Mouse (Mus musculus): ENCODE measurements around the gene Prx. TPM values are rescaled to one million over a fixed set of nuclear protein-coding genes. Genes with fewer than 3 reads are reported as not detected.

Prx gene
- total and polyA plus RNA-seq, 2 experiments from 2014 or later: 1.5 to 3.2 TPM

DNA sequence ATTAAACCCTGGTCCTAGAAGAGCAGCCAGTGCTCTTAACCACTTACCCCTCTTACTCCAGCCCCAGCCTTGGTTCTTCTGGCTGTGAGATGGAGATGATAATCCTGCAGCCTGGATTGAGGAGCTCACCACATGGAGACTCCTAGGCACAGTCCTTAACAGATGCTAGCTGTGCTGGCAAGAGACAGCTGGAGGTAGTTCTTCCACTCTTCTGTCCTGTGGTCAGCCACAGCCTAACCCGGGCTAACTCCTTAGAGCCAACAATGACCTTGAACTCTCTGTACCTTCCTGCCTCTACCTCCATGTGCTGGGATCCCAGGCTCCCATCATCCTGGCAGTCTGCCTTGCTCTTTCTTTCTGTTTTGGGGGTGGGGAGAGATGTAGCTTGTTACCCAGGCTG, 61.9 kb downstream of the Prx start:
- H3K4me2 ChIP-seq (ENCODE audit: low read depth, low read length, poor library complexity, severe bottlenecking): no peak overlapping the region
- ATAC-seq (ENCODE audit: low FRiP score) (no peak), DNase-seq (ENCODE audit: low spot score) (no peak)
- H3K27ac ChIP-seq (ENCODE audit: low read depth, low read length): no peak overlapping the region
- H3K4me3 ChIP-seq (ENCODE audit: low read depth, low read length): no peak overlapping the region
- no peaks in the 10 kb centered on the region for H3K4me1 ChIP-seq (ENCODE audit: insufficient read depth, low read length)
- WGBS: 91% methylated on average over 1 of the region's 1 CpGs
- H3K27me3 ChIP-seq (ENCODE audit: insufficient read depth, low read length): no peaks in the 10 kb centered on the region
- H3K9ac ChIP-seq (replicated peaks; ENCODE audit: low read length, poor library complexity, severe bottlenecking): 0 out of 2 replicates have a peak overlapping the region, but pooled peaks have one; percentile 13
- H3K9me3 ChIP-seq (ENCODE audit: low read length): no peaks in the 10 kb centered on the region
- H3K36me3 ChIP-seq (ENCODE audit: insufficient read depth, low read length): peaks cover 53% of the 10 kb centered on the region
- no peak for TF ChIP-seq CTCF (IDR thresholded peaks at IDR 0.05)

Other genes starting within 250 kb of the Prx start
- 111 and 147 TPM in 2 replicates for gene Numbl, start 240.9 kb upstream of the Prx start, total RNA-seq (2014; rRNA removed)
- 59.8 and 60.9 TPM in 2 replicates for gene Numbl, start 240.9 kb upstream of the Prx start, polyA plus RNA-seq (2015; fragmentation: Nextera tagmentation; extraction: Ambion mirVana)
- 25.3 and 44.3 TPM in 2 replicates for gene Ltbp4, start 161.6 kb upstream of the Prx start, total RNA-seq (2014; rRNA removed)
- 13.6 and 16.0 TPM in 2 replicates for gene Ltbp4, start 161.6 kb upstream of the Prx start, polyA plus RNA-seq (2015; fragmentation: Nextera tagmentation; extraction: Ambion mirVana)
- gene Shkbp1, start 143.3 kb upstream of the Prx start, total RNA-seq (2014; rRNA removed): 36.3 and 42.7 TPM in 2 replicates
- gene Shkbp1, start 143.3 kb upstream of the Prx start, polyA plus RNA-seq (2015; fragmentation: Nextera tagmentation; extraction: Ambion mirVana): 24.1 and 25.1 TPM in 2 replicates
- gene Gm20479, start 141.9 kb upstream of the Prx start, total RNA-seq (2014; rRNA removed): not detected in 2 replicates
- not detected in 2 replicates for gene Gm20479, start 141.9 kb upstream of the Prx start, polyA plus RNA-seq (2015; fragmentation: Nextera tagmentation; extraction: Ambion mirVana)
- 27.1 and 36.3 TPM in 2 replicates for gene Sptbn4, start 51.6 kb upstream of the Prx start, total RNA-seq (2014; rRNA removed)
- gene Sptbn4, start 51.6 kb upstream of the Prx start, polyA plus RNA-seq (2015; fragmentation: Nextera tagmentation; extraction: Ambion mirVana): 3.4 and 4.0 TPM in 2 replicates
- gene Blvrb, start 51.3 kb upstream of the Prx start, total RNA-seq (2014; rRNA removed): 13.7 and 19.5 TPM in 2 replicates
- gene Blvrb, start 51.3 kb upstream of the Prx start, polyA plus RNA-seq (2015; fragmentation: Nextera tagmentation; extraction: Ambion mirVana): 15.9 and 18.3 TPM in 2 replicates
- gene Sertad3, start 25.6 kb upstream of the Prx start, total RNA-seq (2014; rRNA removed): 5.0 and 5.7 TPM in 2 replicates
- gene Sertad3, start 25.6 kb upstream of the Prx start, polyA plus RNA-seq (2015; fragmentation: Nextera tagmentation; extraction: Ambion mirVana): 4.0 and 4.3 TPM in 2 replicates
- gene Sertad1, start 12.4 kb upstream of the Prx start, total RNA-seq (2014; rRNA removed): 9.3 and 10.5 TPM in 2 replicates
- 6.9 and 7.3 TPM in 2 replicates for gene Sertad1, start 12.4 kb upstream of the Prx start, polyA plus RNA-seq (2015; fragmentation: Nextera tagmentation; extraction: Ambion mirVana)
- gene Hipk4, start 23.9 kb downstream of the Prx start, total RNA-seq (2014; rRNA removed): 0.66 and 1.8 TPM in 2 replicates
- 0.88 and 1.0 TPM in 2 replicates for gene Hipk4, start 23.9 kb downstream of the Prx start, polyA plus RNA-seq (2015; fragmentation: Nextera tagmentation; extraction: Ambion mirVana)
- gene Pld3, start 53.9 kb downstream of the Prx start, total RNA-seq (2014; rRNA removed): 239 and 286 TPM in 2 replicates
- gene Pld3, start 53.9 kb downstream of the Prx start, polyA plus RNA-seq (2015; fragmentation: Nextera tagmentation; extraction: Ambion mirVana): 275 and 319 TPM in 2 replicates
- gene 2310022A10Rik, start 53.9 kb downstream of the Prx start, total RNA-seq (2014; rRNA removed): 7.9 and 12.5 TPM in 2 replicates
- gene 2310022A10Rik, start 53.9 kb downstream of the Prx start, polyA plus RNA-seq (2015; fragmentation: Nextera tagmentation; extraction: Ambion mirVana): 29.1 and 31.0 TPM in 2 replicates
- gene Akt2, start 92.2 kb downstream of the Prx start, total RNA-seq (2014; rRNA removed): 42.8 and 46.7 TPM in 2 replicates
- 37.7 and 38.1 TPM in 2 replicates for gene Akt2, start 92.2 kb downstream of the Prx start, polyA plus RNA-seq (2015; fragmentation: Nextera tagmentation; extraction: Ambion mirVana)
- 111 and 114 TPM in 2 replicates for gene Ttc9b, start 154.6 kb downstream of the Prx start, total RNA-seq (2014; rRNA removed)
- 125 and 133 TPM in 2 replicates for gene Ttc9b, start 154.6 kb downstream of the Prx start, polyA plus RNA-seq (2015; fragmentation: Nextera tagmentation; extraction: Ambion mirVana)
- 150 and 165 TPM in 2 replicates for gene Map3k10, start 175.3 kb downstream of the Prx start, total RNA-seq (2014; rRNA removed)
- gene Map3k10, start 175.3 kb downstream of the Prx start, polyA plus RNA-seq (2015; fragmentation: Nextera tagmentation; extraction: Ambion mirVana): 24.4 and 24.5 TPM in 2 replicates
- gene Zfp607b, start 190.0 kb downstream of the Prx start, total RNA-seq (2014; rRNA removed): 6.5 and 10.4 TPM in 2 replicates
- gene Zfp607b, start 190.0 kb downstream of the Prx start, polyA plus RNA-seq (2015; fragmentation: Nextera tagmentation; extraction: Ambion mirVana): 9.2 and 9.5 TPM in 2 replicates
- 32.1 and 38.6 TPM in 2 replicates for gene Zfp60, start 232.1 kb downstream of the Prx start, total RNA-seq (2014; rRNA removed)
- 38.1 and 40.9 TPM in 2 replicates for gene Zfp60, start 232.1 kb downstream of the Prx start, polyA plus RNA-seq (2015; fragmentation: Nextera tagmentation; extraction: Ambion mirVana)

All from midbrain, postnatal 0 days (tissue).